Mouse (Mus musculus) limb, embryonic 11.5 days (tissue): Measurements from ENCODE around the gene Ptprg. TPM values are rescaled to one million over a fixed set of nuclear protein-coding genes. Genes with fewer than 3 reads are reported as not detected.

ENCODE experiments used
- ATAC-seq: fragments of 200-750 bp; cut with Nextera tagmentation; 2 replicates; pipeline ENCODE4 v1.8.0; 2017; ENCODE audit warnings: low read depth; ENCODE audit not compliant: insufficient number of reproducible peaks, low FRiP score, low TSS enrichment
- DNase-seq: peaks from one replicate; pipeline ENCODE4 v3.0.0-alpha.2; 2015; ENCODE audit warnings: low spot score
- H3K27ac ChIP-seq: fragments of 300-500 bp; sonication (generic); replicated peaks from 2 replicates; pipeline ENCODE4 v1.5.1; 2014; ENCODE audit warnings: low read depth, mild to moderate bottlenecking, low read length
- H3K27me3 ChIP-seq: fragments of 300-500 bp; sonication (generic); 2 replicates; pipeline ENCODE4 v1.6.1; 2014; ENCODE audit warnings: mild to moderate bottlenecking, low read length, mixed read lengths; ENCODE audit not compliant: control insufficient read depth, insufficient read depth
- H3K36me3 ChIP-seq: fragments of 300-500 bp; sonication (generic); 2 replicates; pipeline ENCODE4 v1.6.1; 2014; ENCODE audit warnings: mild to moderate bottlenecking, low read length, moderate library complexity, mixed read lengths; ENCODE audit not compliant: control insufficient read depth, insufficient read depth
- H3K4me1 ChIP-seq: fragments of 300-500 bp; sonication (generic); 2 replicates; pipeline ENCODE4 v1.6.1; 2014; ENCODE audit warnings: low read length, mixed read lengths; ENCODE audit not compliant: control insufficient read depth, insufficient read depth
- H3K4me2 ChIP-seq: fragments of 300-500 bp; sonication (generic); 2 replicates; pipeline ENCODE4 v1.6.1; 2014; ENCODE audit warnings: low read depth, mild to moderate bottlenecking, moderate library complexity; ENCODE audit not compliant: severe bottlenecking
- H3K4me3 ChIP-seq: fragments of 300-500 bp; sonication (generic); 2 replicates; pipeline ENCODE4 v1.5.1; 2014; ENCODE audit warnings: low read depth, low read length
- H3K9ac ChIP-seq: fragments of 300-500 bp; sonication (generic); 2 replicates; pipeline ENCODE4 v1.6.1; 2014; ENCODE audit warnings: mild to moderate bottlenecking, low read length
- H3K9me3 ChIP-seq: fragments of 300-500 bp; sonication (generic); 2 replicates; pipeline ENCODE4 v1.6.1; 2016; ENCODE audit warnings: low read length; ENCODE audit not compliant: control insufficient read depth
- WGBS: fragments of 180-500 bp; shearing (Covaris S2); extraction: QIAGEN DNeasy Blood & Tissue Kit; methylation state at CpG from one replicate; pipeline ENCODE4 v1.1.7; 2014; 5-methylcytosine and 5-hydroxymethylcytosine counted together
- polyA plus RNA-seq: library from polyadenylated mRNA; unstranded; fragments of >200 nt; fragmentation: Nextera tagmentation; extraction: Ambion mirVana; gene quantifications from 2 replicates; pipeline ENCODE4 v1.2.1, GENCODE M21; 2014

Ptprg gene
- polyA plus RNA-seq, 1 experiment from 2014 or later = 33.8 TPM

DNA sequence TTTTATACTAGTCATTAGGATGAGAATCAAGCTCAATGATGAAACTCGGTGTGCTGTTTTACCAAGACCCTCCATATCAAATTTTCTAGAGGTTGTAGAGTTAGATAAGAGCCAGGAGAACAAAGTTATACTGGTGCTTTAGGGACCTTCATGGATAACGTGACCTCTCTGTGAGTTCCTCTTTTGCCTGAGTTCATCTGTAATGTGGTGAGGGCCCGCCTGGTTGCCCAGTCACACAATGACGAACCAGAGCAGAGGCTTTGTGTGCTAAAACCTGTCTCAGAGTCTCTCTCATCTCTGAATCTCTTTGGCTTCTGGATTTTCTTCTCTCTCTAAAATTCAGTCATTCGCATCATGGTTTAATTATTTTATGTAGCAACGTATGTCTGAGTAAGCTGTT lies 204.9 kb downstream of the Ptprg start:
- no peak overlapping the region for H3K4me3 ChIP-seq
- 86% methylated on average over 6 of the region's 6 CpGs for WGBS
- no peaks in the 10 kb centered on the region for H3K27me3 ChIP-seq
- no peak overlapping the region for H3K4me2 ChIP-seq
- H3K36me3 ChIP-seq = no peaks in the 10 kb centered on the region
- ATAC-seq = no peak
- no peak overlapping the region for H3K27ac ChIP-seq
- no peaks in the 10 kb centered on the region for H3K9me3 ChIP-seq
- no peak overlapping the region for H3K9ac ChIP-seq
- H3K4me1 ChIP-seq = peaks cover 6% of the 10 kb centered on the region; the same call in 1 of the 2 replicates
- DNase-seq = no peak

DNA sequence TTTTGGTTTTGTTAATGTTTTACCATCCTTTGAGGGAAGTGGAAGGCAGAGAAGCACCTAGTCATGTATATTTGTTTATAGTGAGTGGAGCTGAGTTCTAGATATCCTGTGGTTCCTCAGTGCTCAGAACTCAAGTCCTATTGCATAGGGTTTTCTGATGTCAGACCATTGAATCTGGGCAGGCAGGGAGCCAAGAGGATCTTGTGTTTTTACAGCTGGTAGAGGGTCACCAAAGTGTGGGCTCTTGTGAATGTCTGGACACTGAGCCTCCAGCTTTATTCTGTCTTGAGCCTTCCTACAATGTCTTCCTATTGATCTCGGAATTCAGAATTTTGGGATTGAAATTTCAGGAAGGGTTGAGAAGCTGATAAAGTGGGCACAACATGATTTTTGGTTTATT lies 206.0 kb downstream of the Ptprg start:
- no peak overlapping the region for H3K9ac ChIP-seq
- ATAC-seq = no peak
- peaks cover 10% of the 10 kb centered on the region; the same call in 1 of the 2 replicates for H3K4me1 ChIP-seq
- H3K9me3 ChIP-seq = no peaks in the 10 kb centered on the region
- DNase-seq = no peak
- H3K4me3 ChIP-seq = no peak overlapping the region
- no peaks in the 10 kb centered on the region for H3K36me3 ChIP-seq
- 97% methylated on average over 1 of the region's 1 CpGs for WGBS
- no peaks in the 10 kb centered on the region for H3K27me3 ChIP-seq
- H3K27ac ChIP-seq = no peak overlapping the region
- no peak overlapping the region for H3K4me2 ChIP-seq

DNA sequence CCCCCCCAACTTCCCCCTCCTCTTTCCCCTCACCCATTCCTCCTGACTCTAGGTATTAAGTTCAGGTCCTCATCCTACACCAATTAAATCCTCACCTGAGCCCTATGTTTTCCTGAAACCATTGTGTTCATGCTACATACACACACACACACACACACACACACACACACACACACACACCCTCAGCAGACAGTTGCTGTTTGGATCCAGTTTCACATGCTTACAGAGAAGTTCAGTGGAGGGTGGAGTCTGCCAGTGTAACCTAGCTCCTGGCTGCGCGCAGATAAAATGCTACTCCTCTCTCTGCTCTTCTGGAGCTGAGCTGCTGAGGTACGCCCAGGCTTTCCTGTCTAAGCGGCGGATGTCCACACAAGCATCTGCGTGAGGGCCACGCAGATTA lies 209.7 kb downstream of the Ptprg start:
- peaks cover 6% of the 10 kb centered on the region; the same call in 1 of the 2 replicates for H3K4me1 ChIP-seq
- H3K4me2 ChIP-seq = no peak overlapping the region
- no peaks in the 10 kb centered on the region for H3K27me3 ChIP-seq
- no peak overlapping the region for H3K9ac ChIP-seq
- no peaks in the 10 kb centered on the region for H3K9me3 ChIP-seq
- DNase-seq (no peak), ATAC-seq (no peak)
- H3K4me3 ChIP-seq = no peak overlapping the region
- 60% methylated on average over 7 of the region's 7 CpGs for WGBS
- no peak overlapping the region for H3K27ac ChIP-seq
- H3K36me3 ChIP-seq = no peaks in the 10 kb centered on the region

DNA sequence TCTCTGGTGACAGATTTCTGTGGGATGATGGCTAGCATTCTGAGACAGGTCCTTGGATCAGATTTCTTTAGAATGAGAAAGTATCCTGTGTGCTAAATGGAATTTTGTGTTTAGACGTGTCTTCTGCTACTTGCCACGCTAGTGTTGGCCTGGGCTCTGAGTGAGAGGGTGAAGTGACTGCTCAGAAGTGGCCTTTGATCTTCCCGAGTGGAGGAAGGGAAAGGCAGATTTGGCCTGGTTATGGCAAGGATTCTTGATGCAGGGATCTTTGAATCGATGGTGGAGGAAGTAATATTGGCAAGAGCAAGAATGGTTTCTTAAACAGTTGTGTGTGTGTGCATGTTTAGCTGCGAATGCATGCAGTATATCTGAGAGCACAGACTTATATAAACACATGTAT lies 219.4 kb downstream of the Ptprg start:
- 60% methylated on average over 5 of the region's 5 CpGs for WGBS
- H3K27ac ChIP-seq = no peak overlapping the region

DNA sequence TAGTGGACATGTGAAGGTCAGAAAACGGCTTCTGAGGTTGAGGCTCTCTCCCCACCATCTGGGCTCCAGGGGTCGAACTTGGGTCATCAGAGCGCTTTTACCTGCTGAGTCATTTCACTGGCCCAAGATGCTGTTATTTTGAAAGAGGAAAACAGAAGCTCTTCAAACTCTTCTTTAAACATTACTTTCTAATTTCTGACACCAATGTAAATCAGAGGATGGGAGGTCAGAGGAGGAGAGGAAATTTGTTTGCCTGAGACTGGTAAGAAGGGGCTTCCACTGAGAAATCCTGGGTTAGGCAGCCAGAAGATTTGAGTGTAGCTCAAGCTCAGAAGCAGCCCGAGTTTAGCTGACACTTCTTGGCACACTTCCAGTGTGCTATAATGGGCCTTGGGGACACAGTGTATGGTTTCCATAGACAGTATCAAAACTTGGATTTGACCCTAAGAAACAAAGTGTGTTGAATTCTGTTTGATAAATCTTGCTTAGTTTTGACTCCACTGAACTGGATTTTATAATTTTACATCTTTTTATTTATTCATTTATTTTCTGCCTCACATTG lies 221.2 kb downstream of the Ptprg start:
- ATAC-seq = no peak

More for the DNA sequence above, 219.4 kb downstream of the Ptprg start:
- no peak overlapping the region for H3K4me2 ChIP-seq
- no peaks in the 10 kb centered on the region for H3K36me3 ChIP-seq
- no peaks in the 10 kb centered on the region for H3K9me3 ChIP-seq
- no peak for DNase-seq
- ATAC-seq = no peak
- no peak overlapping the region for H3K4me3 ChIP-seq
- H3K4me1 ChIP-seq = peaks cover 26% of the 10 kb centered on the region
- H3K9ac ChIP-seq = no peak overlapping the region
- no peaks in the 10 kb centered on the region for H3K27me3 ChIP-seq

DNA sequence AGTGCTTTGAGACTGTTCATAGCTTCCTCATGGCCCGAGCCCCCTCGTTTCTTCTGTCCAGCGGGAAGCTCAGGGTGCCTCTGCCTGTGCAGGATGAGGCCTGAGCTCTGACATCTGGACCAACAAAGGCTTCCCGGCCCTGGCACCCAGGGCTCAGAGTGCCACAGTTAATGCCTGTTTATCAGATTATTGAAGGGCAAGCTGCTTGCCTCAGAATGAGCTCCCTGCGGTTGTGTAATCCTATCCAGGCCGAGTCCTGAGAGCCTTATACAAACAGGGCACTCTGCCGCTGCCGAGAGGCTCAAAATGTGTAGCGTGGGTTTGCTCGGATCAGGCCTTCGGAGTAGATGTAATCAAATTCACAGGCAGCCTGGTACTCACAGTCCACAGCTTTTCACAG lies 221.9 kb downstream of the Ptprg start:
- no peak overlapping the region for H3K9ac ChIP-seq
- no peaks in the 10 kb centered on the region for H3K9me3 ChIP-seq
- no peak overlapping the region for H3K4me2 ChIP-seq
- ATAC-seq = no peak
- peaks cover 23% of the 10 kb centered on the region for H3K4me1 ChIP-seq
- peak; percentile 43 for DNase-seq
- H3K4me3 ChIP-seq = no peak overlapping the region
- no peaks in the 10 kb centered on the region for H3K36me3 ChIP-seq
- WGBS = 15% methylated on average over 11 of the region's 11 CpGs
- H3K27ac ChIP-seq = no peak overlapping the region
- no peaks in the 10 kb centered on the region for H3K27me3 ChIP-seq

More for the DNA sequence above, 221.2 kb downstream of the Ptprg start:
- Histone ChIP-seq H3K9me3 (no peaks in the 10 kb centered on the region), H3K4me2 (no peak overlapping the region), H3K27me3 (no peaks in the 10 kb centered on the region), H3K9ac (no peak overlapping the region), H3K4me3 (no peak overlapping the region), H3K36me3 (no peaks in the 10 kb centered on the region), H3K4me1 (peaks cover 23% of the 10 kb centered on the region), H3K27ac (0 out of 2 replicates have a peak overlapping the region, but pooled peaks have one; percentile 8)
- 25% methylated on average over 4 of the region's 4 CpGs for WGBS
- no peak for DNase-seq

DNA sequence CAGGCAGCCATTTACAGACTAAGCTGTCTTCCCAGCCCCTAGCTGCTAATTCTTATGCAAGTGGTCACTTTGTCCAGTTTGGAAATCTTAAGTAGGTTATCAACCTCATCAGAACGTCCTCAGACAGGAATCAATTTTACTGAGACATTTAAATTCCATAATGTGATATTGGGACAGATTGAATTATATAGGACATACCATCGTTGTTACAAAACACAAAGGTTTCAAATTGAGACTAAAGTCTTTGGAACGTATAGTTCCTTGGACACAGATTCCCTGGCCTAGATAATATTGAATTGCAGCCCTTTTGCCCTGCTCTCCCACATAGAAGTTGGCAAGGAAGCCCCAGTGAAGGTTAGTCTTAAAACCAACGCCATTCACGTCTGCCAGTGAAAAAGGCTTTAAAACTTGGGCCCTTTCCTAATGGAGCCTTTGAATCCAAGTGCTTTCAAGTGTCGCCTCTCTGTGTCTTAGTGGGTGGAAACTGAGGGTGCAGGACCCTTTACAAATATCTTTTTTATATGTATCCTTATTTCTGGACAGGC lies 222.7 kb downstream of the Ptprg start:
- 84% methylated on average over 6 of the region's 6 CpGs for WGBS

DNA sequence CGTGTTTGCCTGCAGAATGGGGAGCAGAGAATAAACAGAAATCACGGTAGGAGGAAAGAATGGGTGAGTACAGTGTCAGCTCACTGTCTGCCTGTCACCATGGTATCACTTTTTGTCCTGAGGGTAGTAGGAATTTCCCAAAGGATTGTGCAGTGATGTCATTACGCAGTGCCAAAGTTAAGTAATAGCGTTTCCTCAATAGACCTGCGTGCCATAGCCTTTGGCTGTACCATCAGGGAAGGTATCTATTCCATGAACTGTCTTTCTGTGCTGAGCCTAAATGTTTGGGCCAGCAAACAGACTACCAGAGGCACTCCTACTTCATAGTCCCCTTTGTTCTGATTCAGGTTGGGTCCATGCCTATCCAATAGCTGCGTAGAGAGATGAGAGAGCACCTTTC lies 223.2 kb downstream of the Ptprg start:
- H3K4me1 ChIP-seq = peaks cover 20% of the 10 kb centered on the region
- H3K9ac ChIP-seq = no peak overlapping the region
- no peak overlapping the region for H3K27ac ChIP-seq
- H3K27me3 ChIP-seq = no peaks in the 10 kb centered on the region
- ATAC-seq (no peak), DNase-seq (no peak)
- H3K4me3 ChIP-seq = no peak overlapping the region
- no peaks in the 10 kb centered on the region for H3K36me3 ChIP-seq
- no peaks in the 10 kb centered on the region for H3K9me3 ChIP-seq
- H3K4me2 ChIP-seq = no peak overlapping the region
- WGBS = 93% methylated on average over 6 of the region's 6 CpGs

More for the DNA sequence above, 222.7 kb downstream of the Ptprg start:
- Histone ChIP-seq H3K4me3 (no peak overlapping the region), H3K4me1 (peaks cover 20% of the 10 kb centered on the region), H3K36me3 (no peaks in the 10 kb centered on the region), H3K27ac (no peak overlapping the region), H3K4me2 (no peak overlapping the region), H3K9me3 (no peaks in the 10 kb centered on the region), H3K27me3 (no peaks in the 10 kb centered on the region), H3K9ac (no peak overlapping the region)
- no peak for DNase-seq
- ATAC-seq = no peak

DNA sequence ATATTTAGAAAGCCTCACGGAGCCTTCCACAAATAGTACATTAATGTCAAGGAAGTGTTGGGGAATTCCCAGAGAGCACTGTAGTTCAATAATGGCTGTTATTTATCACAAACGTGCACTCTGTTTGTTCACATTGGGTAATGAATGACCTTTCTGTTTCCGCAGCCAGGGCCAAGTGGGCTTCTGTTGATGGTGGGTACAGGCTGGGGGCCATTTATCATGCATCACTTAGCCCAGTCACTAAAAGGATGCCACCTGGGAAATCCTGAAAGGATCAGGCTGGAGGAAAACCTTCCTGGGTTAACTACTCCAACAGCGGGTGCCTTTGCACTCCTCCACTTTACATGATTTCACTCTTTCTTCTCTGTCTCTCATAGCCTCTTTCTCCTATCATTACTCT lies 237.9 kb downstream of the Ptprg start:
- H3K4me2 ChIP-seq = no peak overlapping the region
- H3K36me3 ChIP-seq = no peaks in the 10 kb centered on the region
- no peaks in the 10 kb centered on the region for H3K9me3 ChIP-seq
- H3K27me3 ChIP-seq = no peaks in the 10 kb centered on the region
- H3K9ac ChIP-seq = no peak overlapping the region
- no peak for DNase-seq
- H3K4me1 ChIP-seq = no peaks in the 10 kb centered on the region
- H3K4me3 ChIP-seq = no peak overlapping the region
- WGBS = 73% methylated on average over 4 of the region's 4 CpGs
- no peak for ATAC-seq
- H3K27ac ChIP-seq = no peak overlapping the region
